9 mouse cellular contexts compared by ENCODE assay signal in the genomic region with DNA sequence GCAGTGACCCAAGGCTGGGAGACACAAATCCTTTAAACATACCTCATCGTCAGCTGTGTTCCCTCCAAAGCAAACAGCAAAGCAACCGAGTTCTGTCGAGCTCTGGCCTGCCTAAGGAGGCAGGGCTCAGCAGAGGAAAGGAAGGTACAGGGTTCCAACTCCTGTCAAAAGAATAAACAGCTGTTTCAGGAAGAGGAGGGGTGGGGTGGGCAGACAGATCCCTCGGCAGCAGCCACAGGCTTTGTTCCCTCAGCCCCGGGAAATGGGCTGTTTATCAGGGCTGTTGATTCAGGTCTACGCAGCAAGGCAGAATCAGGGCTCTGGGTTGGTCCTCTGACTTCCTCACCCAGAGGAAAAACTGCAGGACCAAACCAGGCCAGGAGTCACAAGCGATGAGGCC. TPM values are rescaled to one million over a fixed set of nuclear protein-coding genes. Genes with fewer than 3 reads are reported as not detected.
DNase-seq lines count a peak whose midpoint lies in the region; ATAC-seq and TF ChIP-seq lines count a peak whose summit lies in the region.
"Had no signal": no experiment of that assay in that cellular context is flagged by ENCODE, and none has a peak within 500 bp of the region (broad histone marks: within the 10 kb centered on the region; RNA-seq: fewer than 3 reads in every experiment).

No protein-coding gene starts in this region.

- no peak for TF ChIP-seq EP300 in liver, postnatal 0 days (IDR thresholded peaks at IDR 0.05; ENCODE audit: low read depth)

- no peak overlapping the region for H3K4me3 ChIP-seq in embryonic facial prominence, embryonic 11.5 days (ENCODE audit: low read depth, low read length)
- no peak overlapping the region for H3K4me3 ChIP-seq in intestine, embryonic 15.5 days (replicated peaks)
- no peak overlapping the region for H3K4me3 ChIP-seq in liver, postnatal 0 days (ENCODE audit: low read depth, low read length)

- peak; percentile 29 for ATAC-seq in Patski
- no peak for ATAC-seq in embryonic facial prominence, embryonic 11.5 days (replicated peaks; ENCODE audit: insufficient number of reproducible peaks, low FRiP score, low TSS enrichment, low read depth)
- peak; percentile 61 for ATAC-seq in intestine, embryonic 15.5 days
- ATAC-seq in liver, postnatal 0 days, result no peak
- ATAC-seq in megakaryocyte, adult 5-6 weeks (ENCODE audit: poor library complexity, severe bottlenecking), result no peak

- no peaks in the 10 kb centered on the region for H3K4me1 ChIP-seq in embryonic facial prominence, embryonic 11.5 days (ENCODE audit: control insufficient read depth, insufficient read depth, low read length)
- peaks cover 34% of the 10 kb centered on the region for H3K4me1 ChIP-seq in intestine, embryonic 15.5 days (replicated peaks)
- H3K4me1 ChIP-seq in liver, postnatal 0 days (ENCODE audit: insufficient read depth), result peaks cover 13% of the 10 kb centered on the region

- DNase-seq in Patski (ENCODE audit: low read depth, low spot score), result no peak
- peak; percentile 15 for DNase-seq in embryonic facial prominence, embryonic 11.5 days (ENCODE audit: low spot score)
- no peak for DNase-seq in liver, postnatal 0 days
- DNase-seq in cerebellum, adult 9-11 months, result no peak
- no peak for DNase-seq in thymus, postnatal 0 days (ENCODE audit: low spot score)
- DNase-seq in urinary bladder, postnatal 25 days (ENCODE audit: low spot score), result no peak

- no peak overlapping the region for H3K4me2 ChIP-seq in embryonic facial prominence, embryonic 11.5 days (ENCODE audit: low read depth, low read length)
- H3K4me2 ChIP-seq in intestine, embryonic 15.5 days (replicated peaks), result peak overlapping the region; percentile 37
- H3K4me2 ChIP-seq in liver, postnatal 0 days (ENCODE audit: low read depth, low read length), result peak overlapping the region; percentile 3; the same call in 1 of the 2 replicates

- no peaks in the 10 kb centered on the region for H3K36me3 ChIP-seq in embryonic facial prominence, embryonic 11.5 days (replicated peaks; ENCODE audit: control insufficient read depth, insufficient read depth, low read depth, low read length)
- H3K36me3 ChIP-seq in intestine, embryonic 15.5 days, result no peaks in the 10 kb centered on the region; the same call in 1 of the 2 replicates
- H3K36me3 ChIP-seq in liver, postnatal 0 days (replicated peaks; ENCODE audit: insufficient read depth, low read length), result no peaks in the 10 kb centered on the region

- H3K9ac ChIP-seq in embryonic facial prominence, embryonic 11.5 days (replicated peaks; ENCODE audit: low read length), result no peak overlapping the region
- 0 out of 2 replicates have a peak overlapping the region, but pooled peaks have one; percentile 20 for H3K9ac ChIP-seq in intestine, embryonic 15.5 days
- H3K9ac ChIP-seq in liver, postnatal 0 days (replicated peaks), result no peak overlapping the region

- H3K27me3 ChIP-seq in Patski, result no peaks in the 10 kb centered on the region
- H3K27me3 ChIP-seq in embryonic facial prominence, embryonic 11.5 days (ENCODE audit: control insufficient read depth, insufficient read depth, low read length), result no peaks in the 10 kb centered on the region
- no peaks in the 10 kb centered on the region for H3K27me3 ChIP-seq in intestine, embryonic 15.5 days (replicated peaks)
- H3K27me3 ChIP-seq in liver, postnatal 0 days (ENCODE audit: insufficient read depth, low read length), result no peaks in the 10 kb centered on the region

- no peaks in the 10 kb centered on the region for H3K9me3 ChIP-seq in embryonic facial prominence, embryonic 11.5 days (replicated peaks; ENCODE audit: control insufficient read depth, low read length)
- no peaks in the 10 kb centered on the region for H3K9me3 ChIP-seq in intestine, embryonic 15.5 days
- no peaks in the 10 kb centered on the region for H3K9me3 ChIP-seq in liver, postnatal 0 days (ENCODE audit: low read length)

- POLR2A ChIA-PET in Patski (lab: Charles Lee), result interaction anchor here (0.7 kb wide), 1 partner anchor 8 kb away, joined by 4 read pairs; no protein-coding TSS in a partner anchor

- CTCF ChIA-PET in Patski (lab: Charles Lee), result interaction anchor here (0.7 kb wide), 1 partner anchor 10 kb away, joined by 4 read pairs; no protein-coding TSS in a partner anchor

- in situ Hi-C loops in Patski (cut with MboI; ENCODE audit: low pct_unique_long_range_greater_than_20kb), result no loop called here

- WGBS in embryonic facial prominence, embryonic 11.5 days, result 28% methylated on average over 7 of the region's 7 CpGs
- 19% methylated on average over 7 of the region's 7 CpGs for WGBS in intestine, embryonic 15.5 days
- WGBS in liver, postnatal 0 days (ENCODE audit: insufficient replicate concordance), result 43% methylated on average over 7 of the region's 7 CpGs

- no peak for TF ChIP-seq CTCF in Patski (IDR thresholded peaks at IDR 0.05)
- no peak for TF ChIP-seq CTCF in liver, postnatal 0 days (IDR thresholded peaks at IDR 0.05; ENCODE audit: low read depth)

- no peak overlapping the region for H3K27ac ChIP-seq in embryonic facial prominence, embryonic 11.5 days (replicated peaks; ENCODE audit: low read depth, low read length)
- peak overlapping the region; percentile 70 for H3K27ac ChIP-seq in intestine, embryonic 15.5 days
- H3K27ac ChIP-seq in liver, postnatal 0 days (ENCODE audit: low read depth), result peak overlapping the region; percentile 9; the same call in 1 of the 2 replicates

RNA-seq across cellular contexts. Expression of gene Ggta1, which starts 30.6 kb away (rescaled TPM):
- polyA plus RNA-seq in Patski (2021), result 25.5 TPM
- polyA plus RNA-seq in embryonic facial prominence, embryonic 11.5 days (2014; fragmentation: Nextera tagmentation; extraction: Ambion mirVana), result 7.5 and 7.9 TPM in 2 replicates
- polyA plus RNA-seq in intestine, embryonic 15.5 days (2015; fragmentation: Nextera tagmentation; extraction: Ambion mirVana), result 18.0 and 18.5 TPM in 2 replicates
- polyA plus RNA-seq in liver, postnatal 0 days (2015; fragmentation: Nextera tagmentation; extraction: Ambion mirVana), result 5.2 and 6.2 TPM in 2 replicates
- total RNA-seq in megakaryocyte, adult 5-6 weeks (2015), result 41.7 and 51.1 TPM in 2 replicates
- 68.3 and 71.2 TPM in 2 replicates for total RNA-seq in megakaryocyte, adult 5-6 weeks (2017)
- polyA plus RNA-seq in thymus, postnatal 0 days (2015; fragmentation: Nextera tagmentation; extraction: Ambion mirVana), result 26.2 and 27.3 TPM in 2 replicates

RNA-seq across cellular contexts. Expression of gene 4930402F06Rik, which starts 35.5 kb away (rescaled TPM):
- polyA plus RNA-seq in Patski (2021), result not detected
- not detected in 2 replicates for polyA plus RNA-seq in embryonic facial prominence, embryonic 11.5 days (2014; fragmentation: Nextera tagmentation; extraction: Ambion mirVana)
- not detected in 2 replicates for polyA plus RNA-seq in intestine, embryonic 15.5 days (2015; fragmentation: Nextera tagmentation; extraction: Ambion mirVana)
- not detected in 2 replicates for polyA plus RNA-seq in liver, postnatal 0 days (2015; fragmentation: Nextera tagmentation; extraction: Ambion mirVana)
- total RNA-seq in megakaryocyte, adult 5-6 weeks (2015), result not detected in 2 replicates
- total RNA-seq in megakaryocyte, adult 5-6 weeks (2017), result not detected in 2 replicates
- not detected in 2 replicates for polyA plus RNA-seq in thymus, postnatal 0 days (2015; fragmentation: Nextera tagmentation; extraction: Ambion mirVana)
- total RNA-seq: MEL had no signal

Comparison
In these comparisons a context has a peak if more than half of its experiments do, and no peak if none do; other contexts are left out.
1. ATAC-seq: peak in Patski (single experiment) and intestine, embryonic 15.5 days (single experiment); none in embryonic facial prominence, embryonic 11.5 days (single experiment), liver, postnatal 0 days (single experiment) and megakaryocyte, adult 5-6 weeks (single experiment).